Mouse (Mus musculus) NIH3T3 (cell line): ENCODE results near the gene B3gat2.
A peak's percentile ranks its signal among the peaks of the same experiment; 100 is the strongest.

ENCODE experiments used
- DNase-seq: peaks from one replicate; pipeline ENCODE4 v3.0.0-alpha.2; 2012; ENCODE audit warnings: low read depth

The B3gat2 gene

GRCm38 (mm10) chr1:23761502-23762135 is at the start of gene B3gat2:
TSS of gene B3gat2 (plus strand) at chr1:23761753.
- DNase-seq = no peak

- no peak for DNase-seq
Observed at GRCm38 (mm10) chr1:23720326-23720725, 41.2 kb upstream of the B3gat2 start.

DNA sequence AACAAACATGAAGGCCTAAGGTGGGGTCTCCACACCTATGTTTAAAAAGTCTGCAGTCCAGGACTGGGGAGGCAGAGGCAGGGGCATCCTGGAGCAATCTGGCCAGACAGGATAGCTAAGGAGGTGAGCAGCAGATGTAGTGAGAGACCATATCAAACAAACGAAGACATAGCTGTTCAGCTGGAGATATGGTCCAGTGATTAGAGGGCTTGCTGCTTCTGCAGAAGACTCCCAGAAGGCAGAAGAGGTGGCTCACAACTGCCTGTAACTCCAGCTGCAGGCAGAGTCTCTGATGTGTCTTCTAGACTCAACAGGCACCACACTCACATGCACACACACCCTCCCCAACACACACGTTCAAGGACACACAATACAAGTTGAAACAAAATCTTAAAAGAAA is 40.5 kb upstream of the B3gat2 start:
- no peak for DNase-seq

GRCm38 (mm10) chr1:23722469-23723372 is 38.8 kb upstream of the B3gat2 start:
- no peak for DNase-seq

DNA sequence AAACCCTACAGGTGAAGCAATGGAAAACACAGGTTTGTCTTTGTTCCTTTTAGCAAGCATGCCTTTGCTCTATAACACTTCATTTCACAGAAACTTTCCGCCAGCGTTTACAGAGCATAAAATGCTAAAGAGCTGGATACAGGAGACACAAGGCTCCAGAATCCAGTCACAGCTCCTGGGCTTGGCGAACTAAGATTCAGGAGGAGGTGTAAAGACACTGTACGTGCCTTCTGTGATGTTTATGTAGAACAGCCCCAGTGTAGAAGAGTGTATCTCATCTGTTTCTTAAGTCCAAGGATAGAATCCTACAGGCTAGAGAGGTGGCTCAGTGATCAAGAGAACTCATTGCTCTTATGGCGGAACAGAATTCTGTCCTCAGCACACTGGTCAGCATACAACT is 30.2 kb upstream of the B3gat2 start:
- DNase-seq = no peak

- no peak for DNase-seq
Observed at GRCm38 (mm10) chr1:23750864-23751532, 10.6 kb upstream of the B3gat2 start.

DNA sequence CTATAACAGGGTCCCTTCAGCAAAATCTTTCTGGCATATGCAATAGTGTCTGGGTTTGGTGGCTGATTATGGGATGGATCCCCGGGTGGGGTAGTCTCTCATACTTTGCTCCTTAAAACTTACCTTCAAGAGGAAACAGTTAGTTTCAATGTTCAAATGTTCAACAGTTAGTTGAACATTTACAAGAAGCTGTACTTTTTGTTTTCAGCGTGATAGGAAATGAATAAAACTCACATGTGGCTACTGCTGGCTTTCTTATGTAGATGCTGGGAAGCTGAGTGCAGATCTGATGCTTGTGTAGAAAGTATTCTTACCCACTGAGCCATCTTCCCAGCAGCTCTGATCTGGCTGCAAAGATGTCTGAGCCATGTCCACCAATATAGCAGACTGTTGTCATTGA is 8.5 kb upstream of the B3gat2 start:
- DNase-seq = no peak

- DNase-seq = no peak
Observed at GRCm38 (mm10) chr1:23753591-23753990, 8.0 kb upstream of the B3gat2 start.

GRCm38 (mm10) chr1:23754340-23754739 is 7.2 kb upstream of the B3gat2 start:
- DNase-seq = no peak

DNA sequence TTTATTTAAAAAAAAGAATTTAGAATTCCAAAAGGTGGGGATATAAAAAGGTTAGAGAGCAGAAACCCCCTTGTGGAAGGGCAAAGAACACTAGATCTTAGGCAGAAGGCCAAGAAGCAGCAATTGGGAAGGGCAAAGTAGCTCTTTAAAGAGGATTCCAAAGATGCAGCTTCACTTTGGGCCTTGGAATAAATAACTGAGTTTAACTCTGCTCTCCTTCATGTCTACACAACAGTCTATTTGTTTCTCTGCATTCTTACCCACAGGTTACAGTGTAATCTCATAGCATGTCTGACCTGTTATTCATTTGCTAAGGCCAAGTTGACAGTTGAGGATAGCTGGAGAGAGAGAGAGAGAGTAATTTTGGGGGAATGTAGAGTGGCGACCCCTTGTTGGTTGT is 6.6 kb upstream of the B3gat2 start:
- DNase-seq = no peak

- no peak for DNase-seq
Observed at GRCm38 (mm10) chr1:23762136-23762687, 659 bp downstream of the B3gat2 start.

DNA sequence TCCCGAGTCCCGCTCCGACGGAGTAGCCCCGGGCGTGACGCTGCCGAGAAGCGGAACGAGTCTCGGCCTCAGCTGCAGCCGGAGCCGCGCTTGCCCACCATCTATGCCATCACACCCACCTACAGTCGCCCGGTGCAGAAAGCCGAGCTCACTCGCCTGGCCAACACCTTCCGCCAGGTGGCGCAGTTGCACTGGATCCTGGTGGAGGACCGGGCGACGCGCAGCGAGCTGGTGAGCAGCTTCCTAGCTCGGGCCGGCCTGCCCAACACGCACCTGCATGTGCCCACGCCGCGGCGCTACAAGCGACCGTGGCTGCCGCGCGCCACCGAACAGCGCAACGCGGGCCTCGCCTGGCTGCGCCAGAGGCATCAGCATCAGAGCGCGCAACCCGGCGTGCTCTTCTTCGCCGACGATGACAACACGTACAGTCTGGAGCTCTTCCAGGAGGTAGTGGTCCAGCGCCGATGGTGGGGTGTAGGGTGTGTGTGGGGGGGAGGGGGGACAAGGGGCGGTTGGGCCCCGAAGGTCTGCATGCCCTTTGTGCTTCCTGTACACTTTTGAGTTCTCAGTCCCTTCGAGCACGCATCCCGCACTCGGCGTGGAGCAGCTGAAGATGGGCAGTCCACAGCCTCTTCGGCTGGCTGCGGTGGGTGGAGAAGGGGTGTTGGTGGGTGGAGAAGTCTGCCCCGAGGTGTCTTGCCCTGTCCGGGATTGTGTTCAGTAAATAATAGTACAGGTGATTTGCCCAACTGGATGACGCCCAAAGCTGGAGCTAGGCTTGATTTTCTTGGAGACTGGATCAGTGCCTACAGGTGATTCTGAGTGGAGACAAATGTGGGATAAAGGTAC is 1.5 kb downstream of the B3gat2 start:
- peak; percentile 14 for DNase-seq

GRCm38 (mm10) chr1:23763726-23764125 is 2.2 kb downstream of the B3gat2 start:
- DNase-seq = no peak

GRCm38 (mm10) chr1:23764710-23765109 is 3.2 kb downstream of the B3gat2 start:
- no peak for DNase-seq

- no peak for DNase-seq
Observed at GRCm38 (mm10) chr1:23773039-23773438, 11.5 kb downstream of the B3gat2 start.

- DNase-seq = peak; percentile 78
Observed at GRCm38 (mm10) chr1:23792737-23793533, 31.4 kb downstream of the B3gat2 start.

DNA sequence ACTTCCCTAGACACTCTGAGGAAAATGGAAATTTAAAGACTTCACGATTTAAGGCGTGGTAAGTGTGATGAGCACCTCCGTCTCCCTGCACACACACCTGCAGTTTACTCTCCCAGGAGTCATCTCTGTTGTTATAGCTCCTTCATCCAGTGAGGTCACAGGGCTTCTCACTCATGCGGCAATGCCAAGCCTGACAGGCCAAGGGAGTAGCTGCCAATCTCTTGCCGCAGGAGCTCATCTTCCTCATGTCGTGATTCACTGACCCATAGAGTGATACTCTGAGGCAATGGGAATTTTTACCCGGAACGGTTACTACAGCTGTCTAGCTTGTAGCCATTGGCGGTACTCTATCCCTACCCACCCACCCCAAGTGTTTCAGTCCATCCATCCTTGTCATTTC is 36.8 kb downstream of the B3gat2 start:
- no peak for DNase-seq

GRCm38 (mm10) chr1:23821615-23822014 is 60.1 kb downstream of the B3gat2 start:
- DNase-seq = no peak

- DNase-seq = peak; percentile 83
Observed at GRCm38 (mm10) chr1:23826887-23827758, 65.6 kb downstream of the B3gat2 start.

DNA sequence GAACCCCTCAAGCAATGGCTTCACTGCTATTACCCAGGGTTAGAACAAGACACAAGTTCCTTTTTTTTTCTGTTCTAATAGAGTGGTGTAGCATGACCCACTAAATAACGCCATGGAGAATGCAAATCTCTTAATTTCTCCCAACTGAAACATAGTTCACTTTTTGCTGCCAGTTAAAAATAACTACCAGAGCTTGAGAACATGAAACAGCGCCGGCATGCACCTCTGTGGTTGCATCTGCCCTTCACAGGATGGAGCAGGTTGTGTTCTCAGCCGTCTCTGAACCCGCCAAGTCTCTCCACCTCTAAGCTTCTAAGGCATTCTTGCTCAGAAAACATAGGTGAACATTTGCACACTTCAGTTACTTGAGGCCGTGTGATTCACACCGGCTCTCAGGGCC is 72.7 kb downstream of the B3gat2 start:
- no peak for DNase-seq
